Comparison of ENCODE assay signal across 8 mouse cellular contexts in genomic region chr6:146702126-146702881, GRCm38 (mm10). TPM values are rescaled to one million over a fixed set of nuclear protein-coding genes. Genes with fewer than 3 reads are reported as not detected.
DNase-seq lines count a peak whose midpoint lies in the region; ATAC-seq lines count a peak whose summit lies in the region.
"Had no signal": no experiment of that assay in that cellular context is flagged by ENCODE, and none has a peak within 500 bp of the region (broad histone marks: within the 10 kb centered on the region; RNA-seq: fewer than 3 reads in every experiment).

No protein-coding gene starts in this region.

- DNase-seq in thymus, postnatal 4 days, result peak; percentile 19
- DNase-seq in thymus, postnatal 10 days (ENCODE audit: low spot score in 2 of 2), result no peak
- DNase-seq in gastrocnemius, postnatal 36 days, result peak; percentile 28 to 49
- no peak for DNase-seq in embryo, embryonic 10.5 days (ENCODE audit: low spot score)
- no peak for DNase-seq in cerebellum, adult 9-10 months
- no peak for DNase-seq in liver

- intact Hi-C loops in gastrocnemius, postnatal 36 days (cut with DNase I), result no loop called here

- ATAC-seq in inflammation-experienced regulatory T-cells, adult 6 months, result peak; percentile 78
- ATAC-seq: liver, embryonic 12.5 days had no signal

RNA-seq across cellular contexts. Expression of gene Stk38l, which starts 22.5 kb away (rescaled TPM):
- 1 to 10 TPM; 7.7 to 8.5 TPM for total RNA-seq in gastrocnemius, postnatal 36 days (2021)
- polyA plus RNA-seq in inflammation-experienced regulatory T-cells, adult 6 months (2017; shearing (Covaris generic)), result 10 to 100 TPM; 10.7 to 32.2 (median 22.0) TPM

RNA-seq across cellular contexts. Expression of gene Tm7sf3, which starts 59.7 kb away (rescaled TPM):
- total RNA-seq in gastrocnemius, postnatal 36 days (2021), result 1 to 10 TPM; 6.2 to 7.3 TPM
- polyA plus RNA-seq in inflammation-experienced regulatory T-cells, adult 6 months (2017; shearing (Covaris generic)), result 1 to 10 TPM; 2.0 to 3.6 (median 3.0) TPM

RNA-seq across cellular contexts. Expression of gene Med21, which starts 60.0 kb away (rescaled TPM):
- 10 to 100 TPM; 34.7 to 38.0 TPM for total RNA-seq in gastrocnemius, postnatal 36 days (2021)
- 10 to 100 TPM; 58.0 to 64.2 (median 58.9) TPM for polyA plus RNA-seq in inflammation-experienced regulatory T-cells, adult 6 months (2017; shearing (Covaris generic))

Comparison
In these comparisons a context has a peak if more than half of its experiments do, and no peak if none do; other contexts are left out.
1. DNase-seq: peak in thymus, postnatal 4 days (single experiment) and gastrocnemius, postnatal 36 days (2 of 2); none in thymus, postnatal 10 days (0 of 2), embryo, embryonic 10.5 days (single experiment), cerebellum, adult 9-10 months (single experiment) and liver (single experiment).